Mouse (Mus musculus) thymus, adult 2 months (tissue): ENCODE measurements around the gene Dcaf17.

Experiments used
- CTCF ChIP-seq: fragments of 200-500 bp; IDR thresholded peaks from 2 replicates; pipeline ENCODE4 v1.5.1; 2012; ENCODE audit warnings: mild to moderate bottlenecking, control low read depth, low read length, moderate library complexity, borderline replicate concordance; ENCODE audit not compliant: control insufficient read depth, poor library complexity, insufficient read depth; ENCODE audit errors: extremely low read depth
- POLR2A ChIP-seq: fragments of 200-500 bp; IDR thresholded peaks from 2 replicates; pipeline ENCODE4 v1.6.1; 2012; ENCODE audit warnings: mild to moderate bottlenecking, low read length, control low read depth, moderate library complexity; ENCODE audit not compliant: control insufficient read depth, poor library complexity, insufficient read depth; ENCODE audit errors: extremely low read depth

DNA sequence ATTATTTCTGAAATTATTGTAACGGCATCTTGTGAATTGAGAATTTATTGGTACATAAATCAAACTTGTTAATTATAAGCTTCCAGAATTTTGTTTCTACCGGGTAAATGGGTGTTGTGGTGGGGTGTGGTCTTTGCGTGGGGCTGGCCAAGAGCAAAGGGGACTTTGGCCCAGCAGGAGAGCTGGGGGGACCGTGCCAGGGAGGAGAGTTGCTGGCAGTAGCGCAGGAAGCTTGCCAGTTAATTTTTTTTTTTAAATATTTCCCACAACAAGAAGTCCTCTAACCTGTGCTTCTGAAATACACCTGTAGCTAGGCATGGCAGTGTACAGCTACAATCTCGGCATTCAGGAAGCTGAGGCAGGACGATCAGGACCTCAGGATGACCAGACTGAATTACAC, 4.6 kb upstream of the Dcaf17 start:
- no peak for TF ChIP-seq POLR2A
- TF ChIP-seq CTCF, result no peak
